Mouse (Mus musculus): ENCODE measurements around the gene Ttc28.

DNA sequence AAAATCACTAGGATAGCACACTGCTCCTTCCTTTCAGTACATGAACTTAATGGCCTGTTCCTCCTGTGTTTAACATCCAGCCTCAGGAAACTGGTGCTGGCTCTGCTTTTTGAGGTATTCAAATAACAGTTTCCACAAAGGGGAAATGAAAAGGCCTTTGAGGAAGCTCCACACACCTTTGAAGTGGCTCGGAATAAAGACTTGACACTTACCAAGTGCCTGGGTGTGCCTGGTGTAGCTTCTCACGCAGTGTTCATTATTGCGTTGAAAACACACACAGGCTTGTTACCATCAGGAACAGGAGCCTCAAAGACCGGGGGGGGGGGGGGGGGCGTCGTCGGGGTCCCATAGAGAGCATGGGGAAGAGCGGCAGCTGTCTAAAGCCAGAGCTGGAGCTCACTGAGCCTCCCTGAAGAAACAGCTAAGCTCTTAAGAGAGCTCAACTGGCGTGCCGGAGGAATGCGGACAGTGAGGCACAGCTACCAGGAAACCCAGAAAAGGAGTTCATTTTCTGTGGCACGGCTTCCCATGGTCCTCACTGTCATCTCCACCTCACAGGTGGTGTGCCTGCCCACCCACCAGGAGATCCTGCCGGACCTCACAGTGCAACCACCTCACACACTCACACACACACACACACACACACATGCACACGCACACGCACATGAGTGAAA lies 320.7 kb downstream of the Ttc28 start:
- TF ChIP-seq TAL1 (IDR thresholded peaks at IDR 0.05; ENCODE audit: low read length) (no peak), GATA1 (IDR thresholded peaks at IDR 0.05; ENCODE audit: low read length) (no peak)

Measured in erythroblast, embryonic 14.5 days (primary cell).